Mouse (Mus musculus) limb, embryonic 12.5 days (tissue): ENCODE measurements around the gene Lrrc20. TPM values are rescaled to one million over a fixed set of nuclear protein-coding genes. Genes with fewer than 3 reads are reported as not detected.

Experiments used
- polyA plus RNA-seq: library from polyadenylated mRNA; unstranded; fragments of >200 nt; fragmentation: Nextera tagmentation; extraction: Ambion mirVana; gene quantifications from 2 replicates; pipeline ENCODE4 v1.2.1, GENCODE M21; 2016

Lrrc20 gene
- polyA plus RNA-seq, 1 experiment from 2014 or later: 11.6 TPM

Other genes with a start within 250 kb of the Lrrc20 start
- gene Adamts14, start 202.4 kb upstream of the Lrrc20 start, polyA plus RNA-seq: 0.85 and 1.2 TPM in 2 replicates
- not detected in 2 replicates for gene Prf1, start 178.0 kb upstream of the Lrrc20 start, polyA plus RNA-seq
- gene Pald1, start 92.3 kb upstream of the Lrrc20 start, polyA plus RNA-seq: 25.3 and 25.8 TPM in 2 replicates
- gene Nodal, start 57.8 kb upstream of the Lrrc20 start, polyA plus RNA-seq: 0.26 TPM in 1 of 2 replicates, not detected in the other
- 60.2 and 72.2 TPM in 2 replicates for gene Eif4ebp2, start 23.1 kb upstream of the Lrrc20 start, polyA plus RNA-seq
- 0.09 and 0.12 TPM in 2 replicates for gene Npffr1, start 119.7 kb downstream of the Lrrc20 start, polyA plus RNA-seq
- 234 and 242 TPM in 2 replicates for gene Ppa1, start 172.8 kb downstream of the Lrrc20 start, polyA plus RNA-seq
- 239 TPM in 2 replicates for gene Sar1a, start 204.5 kb downstream of the Lrrc20 start, polyA plus RNA-seq
- gene Tysnd1, start 219.7 kb downstream of the Lrrc20 start, polyA plus RNA-seq: 43.7 and 45.7 TPM in 2 replicates
- 10.8 and 12.2 TPM in 2 replicates for gene Aifm2, start 239.5 kb downstream of the Lrrc20 start, polyA plus RNA-seq